Mouse (Mus musculus): ENCODE data around the gene Uimc1. TPM values are rescaled to one million over a fixed set of nuclear protein-coding genes. Genes with fewer than 3 reads are reported as not detected.

Uimc1 gene
- polyA plus RNA-seq (2015; fragmentation: Nextera tagmentation; extraction: Ambion mirVana): 12.2 and 13.9 TPM in 2 replicates

GRCm38 (mm10) chr13:55099726-55100478 is at the start of gene Uimc1:
Gene Uimc1 (minus strand): TSS chr13:55100300.

DNA sequence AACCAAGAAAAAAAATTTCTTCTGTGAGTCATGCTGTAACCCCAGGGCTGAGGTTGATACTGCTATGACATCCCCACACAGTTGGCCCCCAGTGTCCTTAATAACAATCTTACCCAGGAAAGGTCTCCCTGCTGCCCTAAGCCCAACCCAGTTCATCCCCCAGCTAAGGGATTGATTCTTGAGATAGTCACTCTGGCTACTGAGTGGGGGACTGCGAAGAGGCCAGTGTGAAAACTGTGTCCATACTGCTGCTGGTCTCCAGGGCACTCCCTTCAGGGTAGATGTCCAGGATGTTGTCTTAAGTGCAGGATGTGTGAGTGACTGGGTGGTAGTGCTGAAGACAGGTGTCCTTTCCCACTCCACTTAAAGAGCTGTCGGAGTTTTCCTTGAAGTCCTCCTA is 33.3 kb upstream of the Uimc1 start, which contains the start of gene Gm17617:
Gene Gm17617 (minus strand): TSS at position 101 of the 400 bp plus-strand sequence.

DNA sequence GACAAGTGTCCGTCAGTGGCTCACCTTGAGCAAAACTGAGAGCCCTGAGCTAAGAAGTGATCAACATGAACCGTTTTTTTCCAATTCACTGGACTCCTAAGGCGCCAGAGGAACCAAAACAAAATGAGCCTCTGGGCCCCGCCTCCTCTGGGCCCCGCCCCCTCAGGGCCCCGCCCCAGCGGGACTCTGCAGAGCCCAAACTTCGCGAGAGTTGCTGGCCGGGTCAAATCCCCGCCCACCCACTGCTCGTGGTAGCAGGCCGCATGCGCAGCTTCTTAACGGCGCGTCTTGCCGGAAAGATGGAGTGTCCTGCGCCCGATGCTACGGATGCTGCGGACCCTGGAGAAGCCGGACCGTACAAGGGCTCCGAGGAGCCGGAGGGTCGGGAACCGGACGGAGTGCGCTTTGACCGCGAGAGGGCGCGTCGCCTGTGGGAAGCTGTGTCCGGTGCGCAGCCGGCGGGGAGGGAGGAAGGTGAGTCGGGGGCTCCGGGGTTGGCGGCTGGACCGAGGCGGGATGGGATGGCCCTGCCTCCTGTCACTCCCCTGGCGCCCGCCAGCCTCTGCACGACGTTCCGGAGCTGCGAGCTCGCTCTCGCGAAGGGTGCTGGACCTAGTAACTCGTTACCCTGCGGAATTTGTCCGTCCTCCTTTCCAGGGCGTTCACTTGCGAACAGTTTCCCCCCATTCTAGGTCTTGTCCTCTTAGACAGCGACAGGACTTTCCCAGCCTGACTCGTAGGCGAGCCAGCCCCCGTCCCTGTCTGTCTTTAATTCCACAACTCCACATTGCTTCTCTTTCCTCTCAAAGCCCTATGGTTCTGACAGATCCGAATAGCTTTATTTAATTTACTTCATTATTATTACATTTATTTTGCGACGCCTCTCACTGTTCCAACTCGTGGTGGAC is 5.2 kb upstream of the Uimc1 start, which contains the start of gene Zfp346:
Gene Zfp346 (plus strand): TSS at position 267 of the 908 bp plus-strand sequence.

GRCm38 (mm10) chr13:55021194-55021779 is 78.8 kb downstream of the Uimc1 start, which contains the start of gene Hk3:
Gene Hk3 (minus strand): TSS chr13:55021385.

Other genes with a start within 250 kb of the Uimc1 start
- 13.2 and 13.4 TPM in 2 replicates for gene Unc5a, start 150.9 kb downstream of the Uimc1 start, polyA plus RNA-seq (2015; fragmentation: Nextera tagmentation; extraction: Ambion mirVana)
- 0.83 and 1.2 TPM in 2 replicates for gene Hk3, start 78.9 kb downstream of the Uimc1 start, polyA plus RNA-seq (2015; fragmentation: Nextera tagmentation; extraction: Ambion mirVana)
- 23.9 and 26.7 TPM in 2 replicates for gene Zfp346, start 5.0 kb upstream of the Uimc1 start, polyA plus RNA-seq (2015; fragmentation: Nextera tagmentation; extraction: Ambion mirVana)
- not detected in 2 replicates for gene Gm17617, start 33.2 kb upstream of the Uimc1 start, polyA plus RNA-seq (2015; fragmentation: Nextera tagmentation; extraction: Ambion mirVana)
- gene Fgfr4, start 52.3 kb upstream of the Uimc1 start, polyA plus RNA-seq (2015; fragmentation: Nextera tagmentation; extraction: Ambion mirVana): 1.4 and 1.7 TPM in 2 replicates
- gene Nsd1, start 109.5 kb upstream of the Uimc1 start, polyA plus RNA-seq (2015; fragmentation: Nextera tagmentation; extraction: Ambion mirVana): 63.5 and 67.6 TPM in 2 replicates
- 302 and 314 TPM in 2 replicates for gene Prelid1, start 220.2 kb upstream of the Uimc1 start, polyA plus RNA-seq (2015; fragmentation: Nextera tagmentation; extraction: Ambion mirVana)
- gene Rab24, start 221.6 kb upstream of the Uimc1 start, polyA plus RNA-seq (2015; fragmentation: Nextera tagmentation; extraction: Ambion mirVana): 98.3 and 99.3 TPM in 2 replicates
- gene Mxd3, start 229.5 kb upstream of the Uimc1 start, polyA plus RNA-seq (2015; fragmentation: Nextera tagmentation; extraction: Ambion mirVana): 4.4 and 5.2 TPM in 2 replicates

Data from neural tube, postnatal 0 days (tissue).